Mouse (Mus musculus) liver, adult 2 months (tissue): ENCODE results near the gene Sox1. TPM values are rescaled to one million over a fixed set of nuclear protein-coding genes. Genes with fewer than 3 reads are reported as not detected.

ENCODE experiments used
- DNase-seq: peaks from one replicate; pipeline ENCODE4 v3.0.0-alpha.2; 2011; ENCODE audit warnings: low read depth, low spot score; ENCODE audit errors: extremely low read depth
- H3K27ac ChIP-seq: fragments of 200-500 bp; replicated peaks from 2 replicates; pipeline ENCODE4 v1.5.1; 2012; ENCODE audit warnings: low read depth, mild to moderate bottlenecking, control low read depth, inconsistent platforms, low read length; ENCODE audit not compliant: insufficient read depth
- H3K27me3 ChIP-seq: fragments of 200-500 bp; 2 replicates; pipeline ENCODE4 v1.6.1; 2012; ENCODE audit warnings: mild to moderate bottlenecking, moderate library complexity, low read length, inconsistent platforms; ENCODE audit not compliant: control insufficient read depth, insufficient read depth
- H3K36me3 ChIP-seq: fragments of 200-500 bp; 2 replicates; pipeline ENCODE4 v1.6.1; 2012; ENCODE audit warnings: low read length, inconsistent platforms; ENCODE audit not compliant: control insufficient read depth, insufficient read depth
- H3K4me1 ChIP-seq: fragments of 200-500 bp; 2 replicates; pipeline ENCODE4 v1.6.1; 2011; ENCODE audit warnings: low read length; ENCODE audit not compliant: control insufficient read depth, insufficient read depth
- H3K4me3 ChIP-seq: fragments of 200-500 bp; 2 replicates; pipeline ENCODE4 v1.5.1; 2011; ENCODE audit warnings: low read depth, mild to moderate bottlenecking, control low read depth, low read length, moderate library complexity; ENCODE audit not compliant: insufficient read depth
- H3K79me2 ChIP-seq: fragments of 200-500 bp; 2 replicates; pipeline ENCODE4 v1.6.1; 2012; ENCODE audit warnings: inconsistent platforms, mild to moderate bottlenecking, low read length, moderate library complexity; ENCODE audit not compliant: control insufficient read depth, insufficient read depth
- H3K9ac ChIP-seq: fragments of 200-500 bp; 2 replicates; pipeline ENCODE4 v1.6.1; 2012; ENCODE audit warnings: low read depth, mild to moderate bottlenecking, control low read depth, inconsistent platforms, low read length
- CTCF ChIP-seq: fragments of 200-500 bp; IDR thresholded peaks from 2 replicates; pipeline ENCODE4 v1.5.1; 2011; ENCODE audit warnings: low read depth, low read length, control low read depth
- POLR2A ChIP-seq: fragments of 200-500 bp; IDR thresholded peaks from 2 replicates; pipeline ENCODE4 v1.6.1; 2011; ENCODE audit warnings: low read length, control low read depth; ENCODE audit not compliant: insufficient read depth; ENCODE audit errors: extremely low read depth
- WGBS: fragments of 180-500 bp; shearing (Covaris S2); methylation state at CpG from one replicate; pipeline ENCODE4 v1.1.7; 2018; 5-methylcytosine and 5-hydroxymethylcytosine counted together
- polyA plus RNA-seq: library from polyadenylated mRNA; depleted of rRNA; stranded (reverse); fragments of >200 nt; gene quantifications from 2 replicates; pipeline ENCODE4 v1.2.3, GENCODE M21; 2012; rRNA removed
- total RNA-seq: library from RNA; depleted of rRNA; stranded (reverse); fragments of >200 nt; gene quantifications from 2 replicates; pipeline ENCODE4 v1.2.3, GENCODE M21; 2014; rRNA removed

Gene Sox1
- total and polyA plus RNA-seq, 2 experiments = not detected

GRCm38 (mm10) chr8:12440997-12441396 lies 45.9 kb downstream of the Sox1 start:
- no peak overlapping the region for H3K9ac ChIP-seq
- H3K4me1 ChIP-seq = no peaks in the 10 kb centered on the region
- no peak overlapping the region for H3K4me3 ChIP-seq
- H3K27me3 ChIP-seq = 0 out of 2 replicates have a peak, but pooled peaks cover 2% of the 10 kb centered on the region
- H3K79me2 ChIP-seq = no peaks in the 10 kb centered on the region
- WGBS = 93% methylated on average over 4 of the region's 4 CpGs
- TF ChIP-seq POLR2A (no peak), CTCF (no peak)
- H3K27ac ChIP-seq = no peak overlapping the region
- DNase-seq = no peak
- H3K36me3 ChIP-seq = no peaks in the 10 kb centered on the region

GRCm38 (mm10) chr8:12445258-12445657 lies 50.2 kb downstream of the Sox1 start:
- Histone ChIP-seq H3K79me2 (no peaks in the 10 kb centered on the region), H3K27ac (no peak overlapping the region), H3K4me3 (no peak overlapping the region), H3K4me1 (no peaks in the 10 kb centered on the region), H3K36me3 (no peaks in the 10 kb centered on the region), H3K27me3 (peaks cover 2% of the 10 kb centered on the region; the same call in 1 of the 2 replicates), H3K9ac (no peak overlapping the region)
- no peak for DNase-seq
- no peak for TF ChIP-seq CTCF
- no peak for TF ChIP-seq POLR2A
- WGBS = 31% methylated on average over 2 of the region's 2 CpGs

DNA sequence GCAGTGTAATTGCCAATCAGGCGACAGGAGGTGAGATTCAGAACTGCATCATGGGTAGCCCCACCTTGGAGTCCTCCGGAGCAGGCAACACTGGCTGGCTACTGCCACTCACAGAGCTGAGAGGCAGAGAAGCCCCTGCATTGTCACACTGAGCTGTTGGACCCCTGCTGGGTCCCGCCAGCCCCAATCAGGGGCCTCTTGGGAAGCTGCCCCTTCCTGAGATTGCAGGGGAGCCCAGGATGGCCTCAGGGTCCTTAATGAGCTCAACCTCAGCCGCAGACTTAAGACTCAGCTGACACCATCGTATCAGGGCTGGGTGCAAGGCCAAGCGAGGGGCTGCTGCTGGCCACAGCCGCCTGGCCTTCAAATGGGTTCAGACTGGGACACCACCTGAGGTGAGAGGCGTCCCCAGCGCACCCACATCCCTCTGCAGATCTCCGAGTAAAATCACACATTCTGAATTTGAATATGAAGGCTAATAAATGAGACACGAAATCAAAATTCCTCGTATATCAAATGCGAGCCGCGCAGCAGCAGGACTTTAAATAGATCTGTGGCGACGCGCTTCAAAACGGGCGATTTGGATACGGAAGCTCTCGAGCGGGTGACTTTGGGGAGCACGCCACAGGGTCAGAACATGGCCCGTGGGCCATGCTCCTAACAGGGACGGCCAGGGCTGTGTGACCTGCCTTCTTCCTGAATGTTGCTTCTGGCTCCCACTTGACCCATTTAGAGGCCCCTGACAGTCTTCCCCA lies 51.0 kb downstream of the Sox1 start:
- H3K9ac ChIP-seq = no peak overlapping the region
- no peak for DNase-seq
- H3K79me2 ChIP-seq = no peaks in the 10 kb centered on the region
- TF ChIP-seq CTCF = no peak
- no peak for TF ChIP-seq POLR2A
- 4% methylated on average over 26 of the region's 26 CpGs for WGBS
- H3K4me1 ChIP-seq = no peaks in the 10 kb centered on the region
- H3K27ac ChIP-seq = no peak overlapping the region
- peaks cover 2% of the 10 kb centered on the region; the same call in 1 of the 2 replicates for H3K27me3 ChIP-seq
- no peak overlapping the region for H3K4me3 ChIP-seq
- H3K36me3 ChIP-seq = no peaks in the 10 kb centered on the region

Other genes starting within 250 kb of the Sox1 start
- not detected in 2 replicates for gene A230072I06Rik, start 116.5 kb upstream of the Sox1 start, total RNA-seq
- not detected in 2 replicates for gene A230072I06Rik, start 116.5 kb upstream of the Sox1 start, polyA plus RNA-seq
- gene Spaca7, start 177.7 kb downstream of the Sox1 start, total RNA-seq = not detected in 2 replicates
- gene Spaca7, start 177.7 kb downstream of the Sox1 start, polyA plus RNA-seq = not detected in 2 replicates